Mouse (Mus musculus) bone marrow macrophage, adult 2 months (primary cell): Measurements from ENCODE around the gene Cks1b. TPM values are rescaled to one million over a fixed set of nuclear protein-coding genes. Genes with fewer than 3 reads are reported as not detected.
A peak's percentile ranks its signal among the peaks of the same experiment; 100 is the strongest.

Source experiments
- H3K27ac ChIP-seq: 2 replicates; pipeline ENCODE4 v1.5.1; 2012; ENCODE audit warnings: low read depth, low read length; ENCODE audit not compliant: insufficient read depth
- H3K4me1 ChIP-seq: 2 replicates; pipeline ENCODE4 v1.6.1; 2012; ENCODE audit warnings: low read length; ENCODE audit not compliant: control insufficient read depth, insufficient read depth
- H3K4me3 ChIP-seq: 2 replicates; pipeline ENCODE4 v1.5.1; 2012; ENCODE audit warnings: mild to moderate bottlenecking, low read length, moderate library complexity; ENCODE audit not compliant: insufficient read depth
- CTCF ChIP-seq: IDR thresholded peaks from 2 replicates; pipeline ENCODE4 v1.5.1; 2012; ENCODE audit warnings: low read depth, mild to moderate bottlenecking, low read length, moderate library complexity
- POLR2A ChIP-seq: IDR thresholded peaks from 2 replicates; pipeline ENCODE4 v1.6.1; 2012; ENCODE audit warnings: mild to moderate bottlenecking, low read depth, low read length, borderline replicate concordance
- polyA plus RNA-seq: library from polyadenylated mRNA; stranded (reverse); fragments of >200 nt; gene quantifications from 2 replicates; pipeline ENCODE4 v1.2.4, GENCODE M21; 2012; ENCODE audit not compliant: missing spikeins, insufficient read depth, insufficient read length

Gene Cks1b
- polyA plus RNA-seq, 1 experiment = 46.6 TPM

DNA sequence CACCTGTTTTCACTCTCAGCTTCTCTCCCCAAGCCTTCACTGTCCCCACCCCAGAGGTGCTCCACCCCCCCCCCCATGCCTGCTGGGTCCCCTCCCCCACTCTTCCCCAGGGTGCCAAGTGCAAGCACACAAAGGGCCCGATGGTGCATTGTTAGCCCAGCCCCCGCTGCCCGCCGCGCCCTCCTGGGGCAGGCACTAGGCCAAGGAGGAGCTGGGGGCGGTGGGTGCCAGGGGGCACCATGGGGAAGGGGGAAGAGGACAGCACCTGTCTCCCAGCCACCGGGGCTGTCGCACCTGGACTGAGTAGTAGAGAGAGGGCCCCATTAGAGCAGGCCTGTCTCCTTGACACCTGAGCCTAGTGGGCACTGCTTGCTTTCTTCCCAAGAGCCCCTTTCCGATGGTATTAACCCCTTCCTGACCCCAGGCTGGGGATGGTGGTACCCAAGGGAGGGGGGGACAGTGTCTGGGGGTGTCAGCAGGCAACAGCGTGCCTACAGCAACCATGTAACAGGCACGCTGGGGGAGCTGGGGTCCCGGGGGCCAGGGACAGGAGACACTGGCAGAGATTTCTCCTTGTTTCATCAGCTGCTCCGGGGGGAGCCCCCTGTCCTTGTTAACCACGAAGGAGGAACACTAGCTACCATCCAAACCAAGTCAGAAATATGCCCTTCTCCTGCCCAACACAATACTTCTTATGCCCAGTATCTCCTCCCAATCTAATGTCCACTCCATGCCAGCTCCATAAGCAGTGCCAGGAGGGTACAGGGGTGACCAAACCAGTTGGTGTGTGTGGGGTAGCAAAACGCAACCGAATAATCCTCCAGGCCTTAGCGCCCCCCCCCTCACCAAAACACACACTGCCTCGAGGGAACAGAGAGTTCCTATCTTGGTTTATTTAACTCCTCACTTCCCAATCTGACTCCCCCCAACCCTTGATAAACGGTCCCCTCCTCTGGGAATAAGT lies 27.2 kb downstream of the Cks1b start:
- peak overlapping the region; percentile 81 for H3K27ac ChIP-seq
- TF ChIP-seq POLR2A (no peak), CTCF (no peak)
- peaks cover 40% of the 10 kb centered on the region for H3K4me1 ChIP-seq
- H3K4me3 ChIP-seq = peak overlapping the region; percentile 98

GRCm38 (mm10) chr3:89390111-89390515 lies 28.1 kb downstream of the Cks1b start:
- Histone ChIP-seq H3K4me1 (peaks cover 47% of the 10 kb centered on the region), H3K4me3 (peak overlapping the region; percentile 14), H3K27ac (peak overlapping the region; percentile 61)
- TF ChIP-seq CTCF (no peak), POLR2A (no peak)

GRCm38 (mm10) chr3:89388901-89389740 lies 29.1 kb downstream of the Cks1b start:
- H3K4me1 ChIP-seq = peaks cover 52% of the 10 kb centered on the region
- TF ChIP-seq CTCF (no peak), POLR2A (no peak)
- H3K27ac ChIP-seq = peak overlapping the region; percentile 61
- peak overlapping the region; percentile 14 for H3K4me3 ChIP-seq

GRCm38 (mm10) chr3:89388134-89388881 lies 29.9 kb downstream of the Cks1b start:
- 0 out of 2 replicates have a peak overlapping the region, but pooled peaks have one; percentile 5 for H3K4me3 ChIP-seq
- TF ChIP-seq POLR2A (no peak), CTCF (no peak)
- H3K27ac ChIP-seq = no peak overlapping the region; the same call in 1 of the 2 replicates
- H3K4me1 ChIP-seq = peaks cover 56% of the 10 kb centered on the region

DNA sequence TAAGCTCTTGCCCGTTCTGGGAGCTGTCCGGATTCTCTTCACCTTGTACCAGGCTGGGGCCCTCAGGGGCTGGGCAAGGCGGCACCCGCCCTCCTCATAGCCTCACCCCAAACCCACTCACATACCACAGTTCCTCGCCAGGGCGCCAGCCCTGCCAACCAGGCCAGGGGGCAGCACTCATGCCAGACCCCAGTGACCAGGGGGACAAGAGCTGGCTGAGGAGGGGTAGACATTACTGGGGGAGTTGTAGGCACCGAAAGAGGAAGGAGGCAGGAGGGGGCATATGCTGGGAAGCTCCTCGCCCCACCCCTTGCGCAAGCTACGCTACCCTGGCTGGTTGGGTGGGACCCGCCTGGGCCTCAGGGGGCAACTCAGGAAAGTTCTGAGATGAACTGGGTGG lies 30.6 kb downstream of the Cks1b start:
- H3K4me3 ChIP-seq = peak overlapping the region; percentile 5; the same call in 1 of the 2 replicates
- H3K27ac ChIP-seq = no peak overlapping the region
- TF ChIP-seq CTCF (no peak), POLR2A (no peak)
- H3K4me1 ChIP-seq = peaks cover 56% of the 10 kb centered on the region

- no peak for TF ChIP-seq POLR2A
- TF ChIP-seq CTCF = no peak
- peaks cover 56% of the 10 kb centered on the region for H3K4me1 ChIP-seq
- no peak overlapping the region for H3K4me3 ChIP-seq
Observed at GRCm38 (mm10) chr3:89386438-89387420, 31.5 kb downstream of the Cks1b start.

GRCm38 (mm10) chr3:89385451-89385850 lies 32.7 kb downstream of the Cks1b start:
- H3K4me3 ChIP-seq = no peak overlapping the region
- peak overlapping the region; percentile 17 for H3K27ac ChIP-seq
- TF ChIP-seq CTCF = no peak
- no peak for TF ChIP-seq POLR2A
- H3K4me1 ChIP-seq = peaks cover 53% of the 10 kb centered on the region

More at GRCm38 (mm10) chr3:89386438-89387420, 31.5 kb downstream of the Cks1b start:
- no peak overlapping the region for H3K27ac ChIP-seq

DNA sequence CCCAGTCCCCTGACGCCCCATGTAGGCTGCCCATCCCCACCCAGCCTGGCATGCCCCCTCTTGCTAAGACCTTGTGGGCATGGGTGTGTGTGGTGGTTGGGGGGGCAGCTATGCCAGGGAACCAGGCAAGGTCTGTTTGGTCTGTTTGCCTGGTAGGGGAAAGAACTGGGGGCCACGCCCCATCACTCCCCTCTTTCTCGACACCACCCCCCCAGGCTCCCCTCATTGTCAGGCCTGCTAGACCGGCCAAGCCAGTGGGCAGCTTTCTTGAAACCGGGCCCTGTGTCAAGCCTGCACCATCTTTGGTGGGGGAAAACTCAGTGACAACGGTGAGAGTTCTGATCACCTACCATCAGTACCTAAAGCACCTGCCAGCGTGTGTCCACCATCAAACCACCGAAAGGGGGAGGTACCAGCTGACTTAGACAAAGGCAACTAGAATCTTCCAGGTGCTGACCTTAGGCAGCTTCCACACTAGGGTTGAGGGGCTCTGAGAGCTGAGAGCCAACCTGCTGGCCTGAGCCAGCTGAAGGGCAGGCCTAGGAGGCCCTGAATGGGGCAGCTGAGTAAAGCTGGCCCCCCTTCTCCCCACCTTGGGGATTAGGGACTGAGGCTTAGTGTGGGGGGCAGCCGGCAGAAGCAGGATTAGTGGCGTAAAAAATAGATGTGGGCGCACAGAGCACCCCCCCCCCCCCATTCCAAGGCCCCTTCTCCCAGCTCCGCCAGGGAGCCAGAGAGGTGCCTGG lies 33.7 kb downstream of the Cks1b start:
- Histone ChIP-seq H3K27ac (no peak overlapping the region), H3K4me1 (peaks cover 44% of the 10 kb centered on the region), H3K4me3 (no peak overlapping the region)
- TF ChIP-seq POLR2A = no peak
- TF ChIP-seq CTCF = no peak
